Mouse (Mus musculus) midbrain, embryonic 11.5 days (tissue): ENCODE measurements around the gene Heatr5a. TPM values are rescaled to one million over a fixed set of nuclear protein-coding genes. Genes with fewer than 3 reads are reported as not detected.
A peak's percentile ranks its signal among the peaks of the same experiment; 100 is the strongest.

ENCODE experiments used
- ATAC-seq: fragments of 200-750 bp; cut with Nextera tagmentation; 2 replicates; pipeline ENCODE4 v1.8.0; 2017; ENCODE audit warnings: moderate TSS enrichment, moderate library complexity; ENCODE audit not compliant: low FRiP score
- DNase-seq: peaks from one replicate; pipeline ENCODE4 v3.0.0; 2015; ENCODE audit warnings: low spot score; ENCODE audit errors: missing footprints
- H3K27ac ChIP-seq: fragments of 300-500 bp; sonication (generic); 2 replicates; pipeline ENCODE4 v1.5.1; 2014; ENCODE audit warnings: low read depth, low read length
- H3K27me3 ChIP-seq: fragments of 300-500 bp; sonication (generic); 2 replicates; pipeline ENCODE4 v1.6.1; 2014; ENCODE audit warnings: mild to moderate bottlenecking, low read length, moderate library complexity, mixed read lengths; ENCODE audit not compliant: control insufficient read depth, insufficient read depth
- H3K36me3 ChIP-seq: fragments of 300-500 bp; sonication (generic); 2 replicates; pipeline ENCODE4 v1.6.1; 2014; ENCODE audit warnings: mild to moderate bottlenecking, low read length, moderate library complexity, mixed read lengths; ENCODE audit not compliant: control insufficient read depth, insufficient read depth
- H3K4me1 ChIP-seq: fragments of 300-500 bp; sonication (generic); 2 replicates; pipeline ENCODE4 v1.6.1; 2014; ENCODE audit warnings: low read length; ENCODE audit not compliant: control insufficient read depth, insufficient read depth
- H3K4me2 ChIP-seq: fragments of 300-500 bp; sonication (generic); 2 replicates; pipeline ENCODE4 v1.6.1; 2014; ENCODE audit warnings: mild to moderate bottlenecking, moderate library complexity
- H3K4me3 ChIP-seq: fragments of 300-500 bp; sonication (generic); 2 replicates; pipeline ENCODE4 v1.5.1; 2014; ENCODE audit warnings: low read depth, low read length
- H3K9ac ChIP-seq: fragments of 300-500 bp; sonication (generic); 2 replicates; pipeline ENCODE4 v1.6.1; 2014; ENCODE audit warnings: low read length
- H3K9me3 ChIP-seq: fragments of 300-500 bp; sonication (generic); 2 replicates; pipeline ENCODE4 v1.6.1; 2016; ENCODE audit warnings: low read length; ENCODE audit not compliant: control insufficient read depth
- WGBS: fragments of 180-500 bp; shearing (Covaris S2); extraction: QIAGEN DNeasy Blood & Tissue Kit; methylation state at CpG from one replicate; pipeline ENCODE4 v1.1.7; 2014; 5-methylcytosine and 5-hydroxymethylcytosine counted together
- polyA plus RNA-seq: library from polyadenylated mRNA; unstranded; fragments of >200 nt; fragmentation: Nextera tagmentation; extraction: Ambion mirVana; gene quantifications from 2 replicates; pipeline ENCODE4 v1.2.1, GENCODE M21; 2014

The Heatr5a gene
- polyA plus RNA-seq, 1 experiment from 2014 or later = 9.5 TPM

DNA sequence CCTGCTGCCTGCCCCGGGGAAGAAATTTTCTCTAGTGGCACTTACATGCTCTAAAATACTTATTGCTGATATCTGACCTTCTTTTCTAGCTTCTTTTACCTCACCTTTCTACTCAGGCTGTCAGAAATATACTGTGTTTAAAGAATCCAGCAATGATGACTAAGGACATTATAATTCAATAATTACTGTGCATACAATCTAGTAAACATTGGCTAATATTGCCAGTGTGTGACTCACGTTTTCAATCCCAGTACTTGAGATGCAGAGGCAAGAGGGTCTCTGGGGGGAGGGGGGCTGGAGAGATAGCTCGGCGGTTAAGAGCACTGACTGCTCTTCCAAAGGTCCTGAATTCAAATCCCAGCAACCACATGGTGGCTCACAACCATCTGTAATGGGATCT lies 120.8 kb downstream of the Heatr5a start:
- H3K27me3 ChIP-seq = no peaks in the 10 kb centered on the region
- H3K4me1 ChIP-seq = no peaks in the 10 kb centered on the region
- DNase-seq (no peak), ATAC-seq (no peak)
- H3K4me2 ChIP-seq = no peak overlapping the region
- H3K9me3 ChIP-seq = no peaks in the 10 kb centered on the region
- H3K4me3 ChIP-seq = no peak overlapping the region
- H3K36me3 ChIP-seq = no peaks in the 10 kb centered on the region
- no peak overlapping the region for H3K27ac ChIP-seq
- H3K9ac ChIP-seq = no peak overlapping the region
- 93% methylated on average over 4 of the region's 4 CpGs for WGBS

DNA sequence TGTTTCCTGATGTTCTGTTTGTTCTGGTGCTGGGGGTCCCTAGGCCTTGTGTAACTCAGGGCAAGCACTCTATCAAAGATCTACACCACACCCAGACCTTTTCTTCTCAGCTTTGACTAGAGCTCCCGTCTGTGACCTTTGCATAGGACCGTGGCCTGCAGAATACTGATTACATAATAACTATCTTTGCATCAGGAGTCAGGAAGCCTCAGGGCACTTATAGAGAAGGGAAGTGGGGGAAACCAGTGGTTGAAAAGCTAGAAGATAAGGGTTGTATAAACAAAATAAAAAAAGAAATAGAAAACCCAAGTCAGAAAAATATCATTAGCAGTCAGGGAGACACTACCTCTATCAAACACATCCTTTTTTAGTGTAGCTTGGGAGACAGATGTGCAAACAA lies 121.2 kb downstream of the Heatr5a start:
- Histone ChIP-seq H3K4me3 (no peak overlapping the region), H3K9me3 (no peaks in the 10 kb centered on the region), H3K27ac (no peak overlapping the region), H3K9ac (no peak overlapping the region), H3K4me1 (no peaks in the 10 kb centered on the region), H3K36me3 (no peaks in the 10 kb centered on the region), H3K4me2 (no peak overlapping the region), H3K27me3 (no peaks in the 10 kb centered on the region)
- no peak for DNase-seq
- no peak for ATAC-seq
- WGBS = 92% methylated on average over 2 of the region's 2 CpGs

DNA sequence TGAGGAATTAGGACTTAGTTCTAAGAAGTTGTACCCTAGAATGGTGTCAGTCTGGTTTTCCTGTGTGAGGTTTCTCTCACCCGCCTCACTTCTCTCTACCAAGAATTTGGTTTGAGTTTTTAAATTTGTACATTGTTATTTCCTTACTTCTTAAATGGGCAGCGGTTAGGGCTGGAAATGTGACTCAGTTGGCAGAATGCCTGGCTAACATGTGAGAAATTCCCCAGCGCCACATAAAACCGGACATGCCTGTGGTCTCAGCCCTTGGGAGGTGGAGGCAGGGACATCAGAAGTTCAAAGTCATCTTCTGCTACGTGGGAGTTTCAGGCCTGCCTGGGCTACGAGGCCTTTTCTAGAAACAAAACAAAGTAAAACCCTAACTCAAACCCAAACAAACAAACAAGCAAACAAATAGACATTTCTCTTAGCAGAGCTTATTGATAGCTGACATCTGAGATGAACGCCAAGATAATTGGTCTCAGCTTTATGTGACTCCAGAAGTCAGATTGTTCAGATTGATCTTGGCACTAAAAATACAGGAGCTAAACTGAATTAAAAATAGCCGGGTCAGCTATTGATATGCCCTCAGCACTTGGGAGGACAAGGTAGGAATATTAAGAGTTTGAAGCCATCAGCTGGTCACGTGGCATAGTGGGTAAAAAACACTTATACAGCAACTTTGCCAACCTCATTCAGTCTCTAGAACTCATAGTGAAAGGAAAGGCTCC lies 123.0 kb downstream of the Heatr5a start:
- H3K9me3 ChIP-seq = no peaks in the 10 kb centered on the region
- H3K4me3 ChIP-seq = no peak overlapping the region
- H3K36me3 ChIP-seq = no peaks in the 10 kb centered on the region
- DNase-seq = peak; percentile 82
- H3K4me2 ChIP-seq = no peak overlapping the region
- 89% methylated on average over 9 of the region's 9 CpGs for WGBS
- peaks cover 9% of the 10 kb centered on the region for H3K4me1 ChIP-seq
- ATAC-seq = no peak
- H3K27ac ChIP-seq = no peak overlapping the region
- H3K9ac ChIP-seq = no peak overlapping the region
- H3K27me3 ChIP-seq = 0 out of 2 replicates have a peak, but pooled peaks cover 3% of the 10 kb centered on the region

GRCm38 (mm10) chr12:51845261-51845660 lies 125.9 kb downstream of the Heatr5a start:
- peak overlapping the region; percentile 58; the same call in 1 of the 2 replicates for H3K4me2 ChIP-seq
- H3K9ac ChIP-seq = no peak overlapping the region
- no peak overlapping the region for H3K27ac ChIP-seq
- no peaks in the 10 kb centered on the region for H3K36me3 ChIP-seq
- H3K4me1 ChIP-seq = peaks cover 9% of the 10 kb centered on the region
- DNase-seq = no peak
- H3K4me3 ChIP-seq = no peak overlapping the region
- 0 out of 2 replicates have a peak, but pooled peaks cover 3% of the 10 kb centered on the region for H3K27me3 ChIP-seq
- peak; percentile 58; the same call in 1 of the 2 replicates for ATAC-seq
- WGBS = 38% methylated on average over 1 of the region's 1 CpGs
- H3K9me3 ChIP-seq = no peaks in the 10 kb centered on the region

DNA sequence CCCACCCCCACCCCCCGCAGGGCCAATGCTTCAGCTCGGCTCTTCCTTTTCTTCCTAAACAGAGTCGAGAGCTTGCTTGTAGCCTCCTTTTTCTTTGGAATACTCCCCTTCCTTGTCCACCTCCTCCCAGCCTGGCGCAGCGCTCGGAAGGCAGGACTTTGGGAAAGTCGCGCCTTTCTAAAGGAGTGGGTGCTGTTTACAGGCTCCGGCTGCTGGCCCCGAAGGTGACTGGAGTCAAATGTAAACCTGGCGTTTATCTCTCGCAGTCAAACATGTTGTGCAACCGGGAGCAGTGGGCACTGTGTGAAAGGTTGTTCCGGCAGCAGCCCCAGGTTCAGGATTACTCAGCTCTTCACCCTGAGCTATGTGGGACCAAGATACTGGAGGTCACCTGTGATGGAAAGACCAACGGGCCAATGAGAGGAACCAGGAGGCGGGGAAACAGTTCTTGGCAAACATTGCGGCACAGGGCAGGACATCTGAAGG lies 126.3 kb downstream of the Heatr5a start:
- under 1% methylated on average over 17 of the region's 17 CpGs for WGBS
- Histone ChIP-seq H3K9me3 (no peaks in the 10 kb centered on the region), H3K9ac (peak overlapping the region; percentile 69), H3K4me1 (peaks cover 9% of the 10 kb centered on the region), H3K36me3 (no peaks in the 10 kb centered on the region), H3K4me3 (peak overlapping the region; percentile 53), H3K4me2 (peak overlapping the region; percentile 58), H3K27me3 (0 out of 2 replicates have a peak, but pooled peaks cover 3% of the 10 kb centered on the region), H3K27ac (peak overlapping the region; percentile 32; the same call in 1 of the 2 replicates)
- DNase-seq (peak; percentile 99), ATAC-seq (peak; percentile 97)

- H3K4me2 ChIP-seq = peak overlapping the region; percentile 58
- no peaks in the 10 kb centered on the region for H3K36me3 ChIP-seq
- WGBS = 35% methylated on average over 15 of the region's 15 CpGs
- peak overlapping the region; percentile 69 for H3K9ac ChIP-seq
- H3K9me3 ChIP-seq = no peaks in the 10 kb centered on the region
- DNase-seq = peak; percentile 81
- H3K4me1 ChIP-seq = peaks cover 9% of the 10 kb centered on the region
- H3K27ac ChIP-seq = 0 out of 2 replicates have a peak overlapping the region, but pooled peaks have one; percentile 32
- no peak for ATAC-seq
- H3K4me3 ChIP-seq = peak overlapping the region; percentile 53; the same call in 1 of the 2 replicates
- 0 out of 2 replicates have a peak, but pooled peaks cover 3% of the 10 kb centered on the region for H3K27me3 ChIP-seq
Measured at GRCm38 (mm10) chr12:51843576-51844520, 127.3 kb downstream of the Heatr5a start.

GRCm38 (mm10) chr12:51842081-51842864 lies 128.8 kb downstream of the Heatr5a start:
- no peak overlapping the region for H3K27ac ChIP-seq
- DNase-seq (peak; percentile 82), ATAC-seq (no peak)
- no peaks in the 10 kb centered on the region for H3K9me3 ChIP-seq
- no peak overlapping the region for H3K4me3 ChIP-seq
- no peak overlapping the region for H3K9ac ChIP-seq
- no peaks in the 10 kb centered on the region for H3K36me3 ChIP-seq
- no peak overlapping the region for H3K4me2 ChIP-seq
- WGBS = 41% methylated on average over 6 of the region's 6 CpGs
- peaks cover 9% of the 10 kb centered on the region for H3K4me1 ChIP-seq
- 0 out of 2 replicates have a peak, but pooled peaks cover 3% of the 10 kb centered on the region for H3K27me3 ChIP-seq

- no peak for ATAC-seq
- WGBS = 83% methylated on average over 1 of the region's 1 CpGs
Measured at GRCm38 (mm10) chr12:51839856-51840255, 131.3 kb downstream of the Heatr5a start.

More at GRCm38 (mm10) chr12:51839856-51840255, 131.3 kb downstream of the Heatr5a start:
- H3K4me1 ChIP-seq = peaks cover 9% of the 10 kb centered on the region
- H3K4me2 ChIP-seq = no peak overlapping the region
- no peak for DNase-seq
- no peak overlapping the region for H3K9ac ChIP-seq
- no peaks in the 10 kb centered on the region for H3K36me3 ChIP-seq
- 0 out of 2 replicates have a peak, but pooled peaks cover 3% of the 10 kb centered on the region for H3K27me3 ChIP-seq
- no peaks in the 10 kb centered on the region for H3K9me3 ChIP-seq
- no peak overlapping the region for H3K4me3 ChIP-seq
- no peak overlapping the region for H3K27ac ChIP-seq
